Mouse (Mus musculus): ENCODE measurements around the gene Hcn4. TPM values are rescaled to one million over a fixed set of nuclear protein-coding genes. Genes with fewer than 3 reads are reported as not detected.

Hcn4 gene
- polyA plus RNA-seq, 1 experiment from 2014 or later = 0.22 TPM

- Histone ChIP-seq H3K27me3 (replicated peaks; ENCODE audit: control insufficient read depth, insufficient read depth, low read length) (no peaks in the 10 kb centered on the region), H3K4me3 (ENCODE audit: low read length) (no peak overlapping the region), H3K36me3 (ENCODE audit: control insufficient read depth, insufficient read depth, low read length) (no peaks in the 10 kb centered on the region), H3K4me1 (ENCODE audit: control insufficient read depth, insufficient read depth, low read length) (peaks cover 9% of the 10 kb centered on the region; the same call in 1 of the 2 replicates), H3K27ac (ENCODE audit: low read length) (no peak overlapping the region), H3K4me2 (ENCODE audit: low read depth, low read length) (no peak overlapping the region), H3K9ac (ENCODE audit: low read depth, low read length) (no peak overlapping the region), H3K9me3 (ENCODE audit: control insufficient read depth, low read length) (no peaks in the 10 kb centered on the region)
- no peak for ATAC-seq
- 25% methylated on average over 3 of the region's 3 CpGs for WGBS
Measured at GRCm38 (mm10) chr9:58811171-58811570, 12.0 kb upstream of the Hcn4 start.

DNA sequence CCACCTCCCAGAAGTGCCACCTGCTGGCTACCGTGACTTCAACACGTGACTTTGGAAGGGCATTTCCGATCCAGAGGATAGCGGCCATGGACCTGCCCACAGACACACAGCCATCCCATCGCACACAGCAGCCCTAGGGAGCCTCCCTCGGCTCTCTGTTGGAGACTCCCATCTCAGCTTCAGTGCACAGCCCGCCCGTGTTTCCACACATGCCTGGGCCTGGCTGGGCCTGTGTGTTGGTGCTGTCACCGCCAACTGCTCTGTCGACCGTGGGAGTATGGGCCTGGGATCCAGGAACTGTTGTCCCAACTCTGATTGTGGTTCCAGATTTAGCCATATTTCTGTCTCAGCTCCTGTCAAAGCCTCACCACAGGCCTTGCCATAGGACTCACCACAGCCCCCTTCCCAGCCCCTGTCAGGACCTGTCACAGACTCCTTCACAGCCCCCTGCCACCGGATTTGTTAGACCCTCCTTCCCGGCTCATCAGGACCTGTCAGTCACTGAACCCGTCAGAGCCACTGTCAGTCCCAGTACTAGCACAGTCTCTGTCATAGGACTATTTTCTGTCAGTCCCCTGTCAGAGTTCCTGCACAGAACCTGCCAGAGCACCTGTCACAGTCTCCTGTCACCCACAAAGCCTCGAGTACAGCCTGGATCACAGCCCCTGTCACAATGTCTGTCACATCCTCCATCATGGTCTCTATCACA is 7.5 kb upstream of the Hcn4 start:
- 0 out of 2 replicates have a peak, but pooled peaks cover 8% of the 10 kb centered on the region for H3K4me1 ChIP-seq (ENCODE audit: control insufficient read depth, insufficient read depth, low read length)
- no peaks in the 10 kb centered on the region for H3K9me3 ChIP-seq (ENCODE audit: control insufficient read depth, low read length)
- 0 out of 2 replicates have a peak, but pooled peaks cover 2% of the 10 kb centered on the region for H3K27me3 ChIP-seq (replicated peaks; ENCODE audit: control insufficient read depth, insufficient read depth, low read length)
- H3K36me3 ChIP-seq (ENCODE audit: control insufficient read depth, insufficient read depth, low read length) = no peaks in the 10 kb centered on the region
- H3K4me2 ChIP-seq (ENCODE audit: low read depth, low read length) = no peak overlapping the region
- H3K4me3 ChIP-seq (ENCODE audit: low read length) = no peak overlapping the region
- 57% methylated on average over 15 of the region's 15 CpGs for WGBS
- ATAC-seq = no peak
- H3K27ac ChIP-seq (ENCODE audit: low read length) = no peak overlapping the region
- H3K9ac ChIP-seq (ENCODE audit: low read depth, low read length) = no peak overlapping the region

DNA sequence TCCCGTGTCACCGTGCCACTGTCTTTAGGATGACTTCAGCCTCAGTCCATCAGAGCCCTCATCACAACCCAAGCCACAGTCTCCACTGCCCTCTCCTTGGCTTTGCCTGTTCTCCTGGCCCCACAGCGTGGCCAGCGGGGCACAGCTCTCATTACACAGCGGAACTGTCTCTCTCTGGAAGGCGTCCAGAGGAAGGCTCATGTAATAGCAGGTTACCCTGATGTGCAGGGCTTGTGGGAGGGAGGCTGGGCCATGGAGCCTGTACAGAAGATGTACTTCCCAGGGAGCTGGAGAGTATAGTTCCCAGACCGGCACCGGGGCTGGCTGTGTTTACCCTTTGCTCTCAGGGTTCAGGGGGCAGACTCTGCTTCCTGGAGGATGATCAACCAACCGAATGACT is 6.8 kb upstream of the Hcn4 start:
- no peaks in the 10 kb centered on the region for H3K9me3 ChIP-seq (ENCODE audit: control insufficient read depth, low read length)
- ATAC-seq = no peak

GRCm38 (mm10) chr9:58817676-58818075 is 5.5 kb upstream of the Hcn4 start:
- Histone ChIP-seq H3K4me1 (ENCODE audit: control insufficient read depth, insufficient read depth, low read length) (peaks cover 11% of the 10 kb centered on the region; the same call in 1 of the 2 replicates), H3K36me3 (ENCODE audit: control insufficient read depth, insufficient read depth, low read length) (no peaks in the 10 kb centered on the region), H3K4me3 (ENCODE audit: low read length) (no peak overlapping the region), H3K27ac (ENCODE audit: low read length) (no peak overlapping the region), H3K27me3 (replicated peaks; ENCODE audit: control insufficient read depth, insufficient read depth, low read length) (peaks cover 15% of the 10 kb centered on the region), H3K9ac (ENCODE audit: low read depth, low read length) (no peak overlapping the region), H3K9me3 (ENCODE audit: control insufficient read depth, low read length) (no peaks in the 10 kb centered on the region), H3K4me2 (ENCODE audit: low read depth, low read length) (no peak overlapping the region)
- ATAC-seq = peak; percentile 31; the same call in 1 of the 2 replicates
- WGBS = 43% methylated on average over 3 of the region's 3 CpGs

More for the DNA sequence above, 6.8 kb upstream of the Hcn4 start:
- H3K9ac ChIP-seq (ENCODE audit: low read depth, low read length) = no peak overlapping the region
- no peak overlapping the region for H3K4me2 ChIP-seq (ENCODE audit: low read depth, low read length)
- peaks cover 9% of the 10 kb centered on the region for H3K27me3 ChIP-seq (replicated peaks; ENCODE audit: control insufficient read depth, insufficient read depth, low read length)
- no peaks in the 10 kb centered on the region for H3K36me3 ChIP-seq (ENCODE audit: control insufficient read depth, insufficient read depth, low read length)
- 42% methylated on average over 9 of the region's 9 CpGs for WGBS
- H3K4me3 ChIP-seq (ENCODE audit: low read length) = no peak overlapping the region
- 0 out of 2 replicates have a peak, but pooled peaks cover 4% of the 10 kb centered on the region for H3K4me1 ChIP-seq (ENCODE audit: control insufficient read depth, insufficient read depth, low read length)
- H3K27ac ChIP-seq (ENCODE audit: low read length) = no peak overlapping the region

GRCm38 (mm10) chr9:58822431-58823091 is 651 bp upstream of the Hcn4 start:
- H3K4me3 ChIP-seq (ENCODE audit: low read length) = peak overlapping the region; percentile 63
- peaks cover 38% of the 10 kb centered on the region for H3K27me3 ChIP-seq (replicated peaks; ENCODE audit: control insufficient read depth, insufficient read depth, low read length)
- peak; percentile 82 for ATAC-seq
- H3K36me3 ChIP-seq (ENCODE audit: control insufficient read depth, insufficient read depth, low read length) = no peaks in the 10 kb centered on the region
- peaks cover 15% of the 10 kb centered on the region for H3K4me1 ChIP-seq (ENCODE audit: control insufficient read depth, insufficient read depth, low read length)
- H3K9ac ChIP-seq (ENCODE audit: low read depth, low read length) = peak overlapping the region; percentile 68
- no peaks in the 10 kb centered on the region for H3K9me3 ChIP-seq (ENCODE audit: control insufficient read depth, low read length)
- peak overlapping the region; percentile 99 for H3K4me2 ChIP-seq (ENCODE audit: low read depth, low read length)
- under 1% methylated on average over 60 of the region's 62 CpGs for WGBS
- H3K27ac ChIP-seq (ENCODE audit: low read length) = no peak overlapping the region

- H3K27me3 ChIP-seq (replicated peaks; ENCODE audit: control insufficient read depth, insufficient read depth, low read length) = peaks cover 38% of the 10 kb centered on the region
- WGBS = under 1% methylated on average over 24 of the region's 35 CpGs
- H3K4me3 ChIP-seq (ENCODE audit: low read length) = peak overlapping the region; percentile 63
- peaks cover 15% of the 10 kb centered on the region for H3K4me1 ChIP-seq (ENCODE audit: control insufficient read depth, insufficient read depth, low read length)
- no peaks in the 10 kb centered on the region for H3K36me3 ChIP-seq (ENCODE audit: control insufficient read depth, insufficient read depth, low read length)
- ATAC-seq = no peak
- peak overlapping the region; percentile 99 for H3K4me2 ChIP-seq (ENCODE audit: low read depth, low read length)
- H3K27ac ChIP-seq (ENCODE audit: low read length) = no peak overlapping the region
- peak overlapping the region; percentile 68 for H3K9ac ChIP-seq (ENCODE audit: low read depth, low read length)
- no peaks in the 10 kb centered on the region for H3K9me3 ChIP-seq (ENCODE audit: control insufficient read depth, low read length)
Measured at GRCm38 (mm10) chr9:58823918-58824215, 655 bp downstream of the Hcn4 start.

- H3K27ac ChIP-seq (ENCODE audit: low read length) = no peak overlapping the region
- no peak overlapping the region for H3K4me3 ChIP-seq (ENCODE audit: low read length)
- no peak overlapping the region for H3K4me2 ChIP-seq (ENCODE audit: low read depth, low read length)
- WGBS = 66% methylated on average over 4 of the region's 4 CpGs
- no peaks in the 10 kb centered on the region for H3K36me3 ChIP-seq (ENCODE audit: control insufficient read depth, insufficient read depth, low read length)
- peaks cover 11% of the 10 kb centered on the region; the same call in 1 of the 2 replicates for H3K4me1 ChIP-seq (ENCODE audit: control insufficient read depth, insufficient read depth, low read length)
- no peak overlapping the region for H3K9ac ChIP-seq (ENCODE audit: low read depth, low read length)
- H3K9me3 ChIP-seq (ENCODE audit: control insufficient read depth, low read length) = no peaks in the 10 kb centered on the region
- H3K27me3 ChIP-seq (replicated peaks; ENCODE audit: control insufficient read depth, insufficient read depth, low read length) = peaks cover 5% of the 10 kb centered on the region
- ATAC-seq = no peak
Measured at GRCm38 (mm10) chr9:58829627-58830026, 6.4 kb downstream of the Hcn4 start.

GRCm38 (mm10) chr9:58832939-58833338 is 9.7 kb downstream of the Hcn4 start:
- H3K4me3 ChIP-seq (ENCODE audit: low read length) = no peak overlapping the region
- 45% methylated on average over 3 of the region's 3 CpGs for whole genome bisulfite sequencing
- H3K27me3 ChIP-seq (replicated peaks; ENCODE audit: control insufficient read depth, insufficient read depth, low read length) = no peaks in the 10 kb centered on the region
- no peak overlapping the region for H3K9ac ChIP-seq (ENCODE audit: low read depth, low read length)
- no peaks in the 10 kb centered on the region for H3K36me3 ChIP-seq (ENCODE audit: control insufficient read depth, insufficient read depth, low read length)
- peak; percentile 92 for ATAC-seq
- H3K4me2 ChIP-seq (ENCODE audit: low read depth, low read length) = no peak overlapping the region
- peaks cover 14% of the 10 kb centered on the region; the same call in 1 of the 2 replicates for H3K4me1 ChIP-seq (ENCODE audit: control insufficient read depth, insufficient read depth, low read length)
- peak overlapping the region; percentile 29; the same call in 1 of the 2 replicates for H3K27ac ChIP-seq (ENCODE audit: low read length)
- H3K9me3 ChIP-seq (ENCODE audit: control insufficient read depth, low read length) = no peaks in the 10 kb centered on the region

DNA sequence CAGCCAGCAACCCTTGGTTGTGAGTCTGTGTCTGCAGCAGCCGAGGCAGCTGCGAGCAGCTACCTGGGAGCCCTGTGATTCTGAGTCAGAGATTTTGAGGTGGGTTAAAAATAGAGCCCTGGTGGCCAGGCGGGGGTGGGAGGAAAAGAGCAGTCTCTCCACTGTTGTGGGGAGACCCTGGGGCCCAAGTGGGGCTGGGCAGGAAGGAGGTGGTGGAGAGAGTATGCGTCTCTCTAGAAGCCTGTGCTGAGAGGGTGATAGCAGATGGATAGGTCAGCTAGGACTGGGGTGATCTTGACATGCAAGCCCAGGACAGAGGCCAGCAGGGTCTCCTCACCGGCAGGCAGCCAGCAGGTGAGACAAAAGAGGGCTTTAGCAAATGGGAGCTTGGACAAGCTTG is 14.0 kb downstream of the Hcn4 start:
- Histone ChIP-seq H3K4me2 (ENCODE audit: low read depth, low read length) (no peak overlapping the region), H3K4me3 (ENCODE audit: low read length) (no peak overlapping the region), H3K9me3 (ENCODE audit: control insufficient read depth, low read length) (no peaks in the 10 kb centered on the region), H3K27me3 (replicated peaks; ENCODE audit: control insufficient read depth, insufficient read depth, low read length) (no peaks in the 10 kb centered on the region), H3K27ac (ENCODE audit: low read length) (no peak overlapping the region), H3K36me3 (ENCODE audit: control insufficient read depth, insufficient read depth, low read length) (no peaks in the 10 kb centered on the region), H3K4me1 (ENCODE audit: control insufficient read depth, insufficient read depth, low read length) (peaks cover 11% of the 10 kb centered on the region; the same call in 1 of the 2 replicates), H3K9ac (ENCODE audit: low read depth, low read length) (no peak overlapping the region)
- 49% methylated on average over 5 of the region's 5 CpGs for WGBS
- no peak for ATAC-seq

All from intestine, embryonic 16.5 days (tissue).